Mouse (Mus musculus): ENCODE measurements around the gene Fancd2. TPM values are rescaled to one million over a fixed set of nuclear protein-coding genes. Genes with fewer than 3 reads are reported as not detected.

Fancd2 gene
- polyA plus RNA-seq, 1 experiment from 2014 or later: 13.1 TPM

DNA sequence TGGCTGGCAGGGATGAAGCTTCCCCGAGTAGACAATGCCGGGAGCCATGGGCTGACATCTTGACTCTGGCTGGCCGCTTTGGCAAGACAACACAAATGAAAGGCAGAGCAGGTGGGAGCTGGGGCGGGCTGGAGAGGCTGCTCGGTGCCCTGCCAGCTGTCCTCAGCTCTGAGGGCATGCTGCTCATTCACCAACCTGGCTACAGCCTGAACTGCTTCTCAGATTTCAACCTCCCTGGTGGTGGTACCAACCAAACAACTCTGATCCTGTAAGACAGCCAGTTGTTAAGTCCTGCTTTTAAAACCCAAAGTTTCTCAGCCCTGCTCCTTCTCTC is 22.6 kb upstream of the Fancd2 start:
- peaks cover 2% of the 10 kb centered on the region for H3K36me3 ChIP-seq (ENCODE audit: control insufficient read depth, insufficient read depth, low read length)
- no peak for DNase-seq (ENCODE audit: low spot score)

DNA sequence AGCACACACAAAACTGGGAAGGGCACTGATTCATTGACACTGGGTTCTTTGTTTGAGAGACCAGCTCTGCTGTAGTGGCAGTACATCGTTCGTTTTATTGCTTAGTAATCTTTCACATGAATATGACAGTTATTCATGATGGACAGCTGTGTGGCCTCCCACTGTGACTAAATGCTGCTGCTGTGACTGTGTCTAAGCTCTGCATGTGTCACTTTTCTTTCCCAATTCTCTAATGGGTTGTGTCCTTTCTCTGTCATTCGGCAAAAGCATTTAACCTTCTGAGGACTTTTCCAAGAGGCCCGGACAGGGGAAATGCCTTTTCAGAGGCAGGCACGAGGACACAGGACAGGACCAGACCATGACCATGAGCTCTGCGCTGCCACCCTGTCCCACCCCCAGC is 17.5 kb upstream of the Fancd2 start:
- no peaks in the 10 kb centered on the region for H3K9me3 ChIP-seq (ENCODE audit: control insufficient read depth, low read length)
- ATAC-seq (replicated peaks; ENCODE audit: low FRiP score, low TSS enrichment, low read depth) (no peak), DNase-seq (ENCODE audit: low spot score) (no peak)
- peaks cover 53% of the 10 kb centered on the region for H3K36me3 ChIP-seq (ENCODE audit: control insufficient read depth, insufficient read depth, low read length)
- no peak overlapping the region for H3K4me2 ChIP-seq (ENCODE audit: low read length)
- no peak overlapping the region for H3K4me3 ChIP-seq (ENCODE audit: low read depth, low read length)
- no peak overlapping the region for H3K9ac ChIP-seq (ENCODE audit: low read length)
- no peaks in the 10 kb centered on the region for H3K4me1 ChIP-seq (replicated peaks; ENCODE audit: control insufficient read depth, insufficient read depth, low read length)
- H3K27me3 ChIP-seq (replicated peaks; ENCODE audit: control insufficient read depth, insufficient read depth, low read length): no peaks in the 10 kb centered on the region
- 87% methylated on average over 6 of the region's 6 CpGs for WGBS
- no peak overlapping the region for H3K27ac ChIP-seq (ENCODE audit: low read depth)

More for the DNA sequence above, 22.6 kb upstream of the Fancd2 start:
- no peaks in the 10 kb centered on the region for H3K9me3 ChIP-seq (ENCODE audit: control insufficient read depth, low read length)
- no peaks in the 10 kb centered on the region for H3K4me1 ChIP-seq (replicated peaks; ENCODE audit: control insufficient read depth, insufficient read depth, low read length)
- H3K4me3 ChIP-seq (ENCODE audit: low read depth, low read length): no peak overlapping the region
- WGBS: 57% methylated on average over 5 of the region's 5 CpGs
- no peaks in the 10 kb centered on the region for H3K27me3 ChIP-seq (replicated peaks; ENCODE audit: control insufficient read depth, insufficient read depth, low read length)
- H3K9ac ChIP-seq (ENCODE audit: low read length): no peak overlapping the region
- H3K27ac ChIP-seq (ENCODE audit: low read depth): no peak overlapping the region
- no peak for ATAC-seq (replicated peaks; ENCODE audit: low FRiP score, low TSS enrichment, low read depth)
- H3K4me2 ChIP-seq (ENCODE audit: low read length): no peak overlapping the region

DNA sequence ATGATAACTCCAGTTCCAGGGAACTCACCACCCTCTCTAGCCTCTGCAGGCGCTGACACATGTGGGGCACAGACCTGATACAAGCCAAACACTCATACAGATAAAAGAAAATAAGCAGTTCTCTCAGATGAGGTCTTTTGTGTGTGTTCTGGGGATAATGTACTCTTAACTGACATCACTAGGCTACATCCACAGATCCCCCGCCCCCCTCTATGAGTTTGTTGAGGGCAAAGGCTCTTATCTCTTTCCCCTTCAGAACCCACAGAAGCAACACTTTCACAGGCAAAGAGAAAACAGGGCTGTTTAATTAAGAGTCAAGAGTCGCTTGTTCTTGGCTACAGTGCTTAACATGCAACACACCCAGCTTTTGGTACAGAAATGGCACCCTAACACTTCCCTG is 16.9 kb upstream of the Fancd2 start:
- H3K27ac ChIP-seq (ENCODE audit: low read depth): no peak overlapping the region
- H3K4me2 ChIP-seq (ENCODE audit: low read length): no peak overlapping the region
- no peaks in the 10 kb centered on the region for H3K27me3 ChIP-seq (replicated peaks; ENCODE audit: control insufficient read depth, insufficient read depth, low read length)
- peaks cover 59% of the 10 kb centered on the region for H3K36me3 ChIP-seq (ENCODE audit: control insufficient read depth, insufficient read depth, low read length)
- H3K4me1 ChIP-seq (replicated peaks; ENCODE audit: control insufficient read depth, insufficient read depth, low read length): no peaks in the 10 kb centered on the region
- no peak overlapping the region for H3K4me3 ChIP-seq (ENCODE audit: low read depth, low read length)
- no peaks in the 10 kb centered on the region for H3K9me3 ChIP-seq (ENCODE audit: control insufficient read depth, low read length)
- DNase-seq (ENCODE audit: low spot score) (no peak), ATAC-seq (replicated peaks; ENCODE audit: low FRiP score, low TSS enrichment, low read depth) (no peak)
- H3K9ac ChIP-seq (ENCODE audit: low read length): no peak overlapping the region
- WGBS: 95% methylated on average over 3 of the region's 3 CpGs

DNA sequence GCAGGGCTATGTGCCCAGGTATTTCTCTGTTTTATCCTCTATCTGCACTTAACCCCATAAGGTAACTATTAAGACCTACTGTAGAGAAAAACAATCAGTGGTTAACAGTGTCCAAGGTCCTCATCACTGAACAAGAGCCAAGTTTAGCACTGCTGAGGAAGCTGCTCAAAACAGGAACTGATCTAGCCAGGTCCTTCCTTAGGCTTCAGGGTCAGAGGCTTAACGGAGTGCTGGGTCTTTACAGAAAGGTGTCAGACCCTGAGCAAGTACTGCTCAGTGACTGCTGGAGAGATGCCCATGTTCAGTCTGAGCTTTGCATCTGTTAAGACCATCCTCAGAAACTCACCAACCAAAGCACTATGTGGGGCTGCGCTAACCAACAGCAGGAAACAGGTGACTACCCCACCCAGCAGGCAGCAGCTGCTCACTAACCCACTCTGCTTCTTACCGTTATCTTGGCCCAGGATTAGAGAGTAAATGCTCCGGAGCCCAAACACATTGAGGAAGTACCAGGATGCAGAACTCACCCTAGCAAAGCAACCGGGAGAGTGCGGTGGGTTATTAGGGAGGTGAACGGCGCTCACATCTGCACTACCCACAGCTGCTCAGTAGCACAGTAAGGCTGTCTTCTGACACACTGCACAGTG is 13.9 kb upstream of the Fancd2 start:
- Histone ChIP-seq H3K9ac (ENCODE audit: low read length) (no peak overlapping the region), H3K27ac (ENCODE audit: low read depth) (no peak overlapping the region), H3K4me3 (ENCODE audit: low read depth, low read length) (no peak overlapping the region), H3K4me1 (replicated peaks; ENCODE audit: control insufficient read depth, insufficient read depth, low read length) (no peaks in the 10 kb centered on the region), H3K9me3 (ENCODE audit: control insufficient read depth, low read length) (no peaks in the 10 kb centered on the region), H3K36me3 (ENCODE audit: control insufficient read depth, insufficient read depth, low read length) (peaks cover 88% of the 10 kb centered on the region), H3K4me2 (ENCODE audit: low read length) (no peak overlapping the region), H3K27me3 (replicated peaks; ENCODE audit: control insufficient read depth, insufficient read depth, low read length) (no peaks in the 10 kb centered on the region)
- no peak for ATAC-seq (replicated peaks; ENCODE audit: low FRiP score, low TSS enrichment, low read depth)
- WGBS: 95% methylated on average over 8 of the region's 8 CpGs
- DNase-seq (ENCODE audit: low spot score): no peak

DNA sequence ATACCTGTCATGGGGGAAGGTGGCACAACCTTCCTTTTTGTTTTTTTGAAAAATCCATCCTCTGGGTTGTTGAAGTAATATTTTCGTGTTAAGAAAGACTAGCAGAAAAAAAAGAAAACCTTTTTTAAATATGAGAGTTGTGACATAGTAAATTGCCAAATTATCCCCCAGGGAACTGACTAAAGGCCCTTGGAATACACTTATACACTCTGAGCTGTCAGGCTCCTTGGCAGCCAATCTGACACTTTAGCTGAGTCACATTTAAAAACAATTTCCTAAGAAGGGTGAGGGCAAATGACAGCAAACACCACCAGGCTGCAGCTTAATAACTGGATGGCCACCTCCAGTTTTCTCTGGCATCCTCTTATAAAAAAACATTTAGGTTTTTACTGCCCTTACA is 9.2 kb upstream of the Fancd2 start:
- no peak overlapping the region for H3K9ac ChIP-seq (ENCODE audit: low read length)
- no peaks in the 10 kb centered on the region for H3K4me1 ChIP-seq (replicated peaks; ENCODE audit: control insufficient read depth, insufficient read depth, low read length)
- H3K36me3 ChIP-seq (ENCODE audit: control insufficient read depth, insufficient read depth, low read length): peaks cover 63% of the 10 kb centered on the region
- H3K27ac ChIP-seq (ENCODE audit: low read depth): no peak overlapping the region
- H3K4me2 ChIP-seq (ENCODE audit: low read length): no peak overlapping the region
- H3K27me3 ChIP-seq (replicated peaks; ENCODE audit: control insufficient read depth, insufficient read depth, low read length): no peaks in the 10 kb centered on the region
- no peaks in the 10 kb centered on the region for H3K9me3 ChIP-seq (ENCODE audit: control insufficient read depth, low read length)
- no peak overlapping the region for H3K4me3 ChIP-seq (ENCODE audit: low read depth, low read length)
- WGBS: 90% methylated on average over 1 of the region's 1 CpGs
- DNase-seq (ENCODE audit: low spot score): no peak
- ATAC-seq (replicated peaks; ENCODE audit: low FRiP score, low TSS enrichment, low read depth): no peak

DNA sequence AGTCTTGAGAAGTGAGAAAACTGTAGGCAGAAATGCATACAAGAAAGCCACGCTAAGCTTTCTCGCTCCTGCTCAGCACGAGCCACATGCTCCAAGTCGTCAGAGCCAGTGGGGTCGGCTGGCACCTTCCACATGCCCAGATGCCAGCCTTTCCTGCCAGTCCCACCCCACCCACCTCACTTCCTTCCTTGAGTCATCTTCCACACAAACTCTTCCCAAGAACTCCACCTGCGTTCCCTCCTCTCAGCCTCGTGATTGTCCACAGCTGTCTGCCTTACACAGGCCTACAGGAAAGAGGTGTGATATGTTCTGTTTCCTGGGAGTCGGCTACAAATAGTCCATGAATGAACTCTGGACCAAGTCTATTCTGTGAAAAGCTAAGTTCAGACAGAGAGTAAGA is 8.1 kb upstream of the Fancd2 start:
- DNase-seq (ENCODE audit: low spot score) (no peak), ATAC-seq (replicated peaks; ENCODE audit: low FRiP score, low TSS enrichment, low read depth) (no peak)
- H3K4me3 ChIP-seq (ENCODE audit: low read depth, low read length): no peak overlapping the region
- no peaks in the 10 kb centered on the region for H3K4me1 ChIP-seq (replicated peaks; ENCODE audit: control insufficient read depth, insufficient read depth, low read length)
- WGBS: 92% methylated on average over 8 of the region's 8 CpGs
- H3K4me2 ChIP-seq (ENCODE audit: low read length): no peak overlapping the region
- no peaks in the 10 kb centered on the region for H3K9me3 ChIP-seq (ENCODE audit: control insufficient read depth, low read length)
- peaks cover 52% of the 10 kb centered on the region for H3K36me3 ChIP-seq (ENCODE audit: control insufficient read depth, insufficient read depth, low read length)
- no peaks in the 10 kb centered on the region for H3K27me3 ChIP-seq (replicated peaks; ENCODE audit: control insufficient read depth, insufficient read depth, low read length)
- no peak overlapping the region for H3K27ac ChIP-seq (ENCODE audit: low read depth)
- H3K9ac ChIP-seq (ENCODE audit: low read length): no peak overlapping the region

DNA sequence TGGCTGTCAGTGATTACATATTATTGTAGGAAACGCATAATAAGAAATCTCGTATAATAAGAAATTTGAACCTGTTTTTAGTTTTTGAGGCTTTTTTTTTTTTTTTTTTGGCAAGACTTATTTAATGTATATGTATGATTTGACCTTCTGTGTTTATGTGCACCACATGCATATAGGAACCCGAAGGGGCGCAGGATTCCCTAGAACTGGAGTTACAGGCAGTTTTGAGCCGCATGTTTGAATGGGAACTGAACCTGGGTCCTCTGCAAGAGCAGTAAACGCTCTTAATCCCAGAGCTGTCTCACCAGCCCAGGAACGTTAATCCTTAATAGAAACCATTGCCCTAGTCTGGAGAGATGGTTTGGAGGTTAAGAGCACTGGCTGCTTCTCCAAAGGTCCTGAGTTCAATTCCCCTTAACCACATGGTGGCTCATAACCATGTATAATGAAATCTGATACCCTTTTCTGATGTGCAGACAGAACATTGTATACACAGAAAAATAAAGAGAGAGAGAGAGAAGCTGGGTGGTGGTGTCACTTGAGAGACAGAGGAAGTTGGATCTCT is 440 bp downstream of the Fancd2 start:
- no peak for DNase-seq (ENCODE audit: low spot score)
- H3K9ac ChIP-seq (ENCODE audit: low read length): peak overlapping the region; percentile 83
- peaks cover 9% of the 10 kb centered on the region; the same call in 1 of the 2 replicates for H3K4me1 ChIP-seq (replicated peaks; ENCODE audit: control insufficient read depth, insufficient read depth, low read length)
- no peaks in the 10 kb centered on the region for H3K9me3 ChIP-seq (ENCODE audit: control insufficient read depth, low read length)
- 6% methylated on average over 7 of the region's 7 CpGs for WGBS
- H3K4me3 ChIP-seq (ENCODE audit: low read depth, low read length): peak overlapping the region; percentile 98
- peak overlapping the region; percentile 56 for H3K4me2 ChIP-seq (ENCODE audit: low read length)
- no peaks in the 10 kb centered on the region for H3K27me3 ChIP-seq (replicated peaks; ENCODE audit: control insufficient read depth, insufficient read depth, low read length)
- no peak for ATAC-seq (replicated peaks; ENCODE audit: low FRiP score, low TSS enrichment, low read depth)
- peak overlapping the region; percentile 71; the same call in 1 of the 2 replicates for H3K27ac ChIP-seq (ENCODE audit: low read depth)
- peaks cover 26% of the 10 kb centered on the region for H3K36me3 ChIP-seq (ENCODE audit: control insufficient read depth, insufficient read depth, low read length)

DNA sequence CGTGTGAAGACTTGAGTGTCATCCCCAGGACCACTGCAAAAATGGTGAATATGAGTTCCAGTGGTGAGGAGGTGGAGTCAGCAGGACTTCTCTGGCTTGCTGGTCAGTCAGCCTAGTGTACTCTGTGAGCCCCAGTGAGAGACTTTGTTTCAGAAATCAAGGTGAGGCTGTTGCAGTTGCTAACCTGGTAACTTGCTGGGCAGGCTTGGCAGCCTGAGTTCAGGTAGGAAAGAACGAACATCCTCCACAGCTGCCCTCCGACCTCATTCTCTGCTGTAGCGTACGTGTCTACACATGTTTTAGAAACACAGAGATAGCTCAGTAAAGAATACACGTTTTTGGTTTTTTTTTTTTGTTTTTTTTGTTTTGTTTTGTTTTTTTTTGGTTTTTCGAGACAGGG is 3.4 kb downstream of the Fancd2 start:
- ATAC-seq (replicated peaks; ENCODE audit: low FRiP score, low TSS enrichment, low read depth): no peak
- Histone ChIP-seq H3K4me3 (ENCODE audit: low read depth, low read length) (no peak overlapping the region), H3K27ac (ENCODE audit: low read depth) (no peak overlapping the region), H3K9me3 (ENCODE audit: control insufficient read depth, low read length) (no peaks in the 10 kb centered on the region), H3K36me3 (ENCODE audit: control insufficient read depth, insufficient read depth, low read length) (peaks cover 28% of the 10 kb centered on the region), H3K9ac (ENCODE audit: low read length) (no peak overlapping the region), H3K4me1 (replicated peaks; ENCODE audit: control insufficient read depth, insufficient read depth, low read length) (peaks cover 4% of the 10 kb centered on the region; the same call in 1 of the 2 replicates), H3K27me3 (replicated peaks; ENCODE audit: control insufficient read depth, insufficient read depth, low read length) (no peaks in the 10 kb centered on the region), H3K4me2 (ENCODE audit: low read length) (no peak overlapping the region)
- DNase-seq (ENCODE audit: low spot score): no peak
- 87% methylated on average over 7 of the region's 7 CpGs for WGBS

DNA sequence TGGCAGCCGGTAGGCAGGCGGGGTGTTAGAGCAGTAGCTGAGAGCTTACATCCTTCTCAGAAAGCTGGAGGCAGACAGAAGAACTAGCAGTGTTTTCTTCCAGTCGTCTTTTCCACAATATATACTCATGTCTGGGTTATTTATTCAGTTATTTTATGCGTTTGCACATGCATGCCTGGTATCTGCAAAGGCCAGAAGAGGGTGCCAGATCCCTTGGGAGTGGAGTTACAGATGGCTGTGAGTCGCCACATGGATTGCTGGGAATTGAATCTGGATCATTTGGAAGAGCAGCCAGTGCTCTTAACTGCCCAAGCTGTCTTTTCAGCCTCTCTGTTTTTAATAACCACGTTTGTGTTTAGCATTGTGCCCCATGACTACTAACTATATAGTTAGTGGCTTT is 10.1 kb downstream of the Fancd2 start:
- no peak overlapping the region for H3K27ac ChIP-seq (ENCODE audit: low read depth)
- no peak overlapping the region for H3K4me2 ChIP-seq (ENCODE audit: low read length)
- 82% methylated on average over 6 of the region's 6 CpGs for WGBS
- H3K9ac ChIP-seq (ENCODE audit: low read length): no peak overlapping the region
- DNase-seq (ENCODE audit: low spot score) (no peak), ATAC-seq (replicated peaks; ENCODE audit: low FRiP score, low TSS enrichment, low read depth) (no peak)
- no peaks in the 10 kb centered on the region for H3K4me1 ChIP-seq (replicated peaks; ENCODE audit: control insufficient read depth, insufficient read depth, low read length)
- H3K9me3 ChIP-seq (ENCODE audit: control insufficient read depth, low read length): no peaks in the 10 kb centered on the region
- H3K36me3 ChIP-seq (ENCODE audit: control insufficient read depth, insufficient read depth, low read length): peaks cover 11% of the 10 kb centered on the region; the same call in 1 of the 2 replicates
- no peaks in the 10 kb centered on the region for H3K27me3 ChIP-seq (replicated peaks; ENCODE audit: control insufficient read depth, insufficient read depth, low read length)
- no peak overlapping the region for H3K4me3 ChIP-seq (ENCODE audit: low read depth, low read length)

Measured in intestine, embryonic 14.5 days (tissue).